Mouse (Mus musculus): Measurements from ENCODE around the gene Pde2a. TPM values are rescaled to one million over a fixed set of nuclear protein-coding genes. Genes with fewer than 3 reads are reported as not detected.

Pde2a gene
- polyA plus RNA-seq, 1 experiment from 2014 or later, result 8.9 TPM

DNA sequence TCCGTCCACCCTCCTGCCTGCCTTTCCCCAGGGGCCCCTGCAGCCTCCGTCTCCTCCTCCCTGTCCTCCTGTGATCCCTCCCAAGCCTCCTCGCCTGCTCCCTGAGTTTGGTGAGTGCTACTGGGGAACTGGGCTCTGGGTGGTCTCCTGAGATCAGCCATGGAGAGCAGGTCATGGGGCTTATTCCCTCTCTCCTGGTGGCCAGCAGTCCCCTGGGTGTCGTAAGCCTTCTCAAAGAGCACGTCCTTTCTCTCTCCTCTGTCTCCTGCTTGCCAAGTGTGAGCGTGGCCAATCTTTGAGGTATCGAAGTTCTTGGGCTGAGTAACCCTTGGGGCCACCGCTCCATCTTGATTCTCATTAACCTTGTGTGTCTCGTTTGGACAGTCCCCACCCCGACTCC is 36.6 kb upstream of the Pde2a start:
- no peak overlapping the region for H3K4me3 ChIP-seq (replicated peaks)
- no peak overlapping the region for H3K27ac ChIP-seq
- WGBS, result 67% methylated on average over 10 of the region's 10 CpGs
- H3K4me1 ChIP-seq (replicated peaks), result peaks cover 18% of the 10 kb centered on the region
- no peaks in the 10 kb centered on the region for H3K27me3 ChIP-seq
- no peak for ATAC-seq (ENCODE audit: insufficient number of reproducible peaks, insufficient read depth, low FRiP score, low TSS enrichment, low read depth)
- H3K36me3 ChIP-seq, result peaks cover 3% of the 10 kb centered on the region; the same call in 1 of the 2 replicates
- H3K4me2 ChIP-seq, result no peak overlapping the region
- no peak overlapping the region for H3K9ac ChIP-seq (replicated peaks)
- no peaks in the 10 kb centered on the region for H3K9me3 ChIP-seq

DNA sequence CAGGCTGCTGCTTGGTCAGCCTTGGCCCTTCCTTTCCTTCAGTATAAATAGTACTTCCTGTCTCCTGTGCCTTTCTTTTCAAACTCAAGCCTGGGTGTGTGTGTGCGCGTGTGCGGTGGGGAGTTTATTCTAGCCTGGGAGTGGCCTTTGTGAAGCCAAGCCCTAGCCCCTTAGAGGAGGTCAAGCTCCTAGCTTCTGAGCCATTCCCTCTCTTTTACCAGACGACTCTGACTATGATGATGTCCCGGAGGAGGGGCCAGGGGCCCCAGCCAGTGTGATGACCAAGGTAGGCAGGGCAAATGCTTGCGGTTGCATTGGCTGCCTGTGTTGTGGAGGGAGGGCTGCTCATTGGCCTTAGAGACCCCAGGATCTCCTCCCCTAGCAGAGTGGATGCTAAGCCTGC is 36.2 kb upstream of the Pde2a start:
- H3K4me1 ChIP-seq (replicated peaks), result peaks cover 18% of the 10 kb centered on the region
- no peaks in the 10 kb centered on the region for H3K9me3 ChIP-seq
- no peaks in the 10 kb centered on the region for H3K27me3 ChIP-seq
- H3K4me3 ChIP-seq (replicated peaks), result no peak overlapping the region
- H3K4me2 ChIP-seq, result no peak overlapping the region
- H3K9ac ChIP-seq (replicated peaks), result no peak overlapping the region
- peaks cover 3% of the 10 kb centered on the region; the same call in 1 of the 2 replicates for H3K36me3 ChIP-seq
- ATAC-seq (ENCODE audit: insufficient number of reproducible peaks, insufficient read depth, low FRiP score, low TSS enrichment, low read depth), result no peak
- H3K27ac ChIP-seq, result no peak overlapping the region
- WGBS, result 52% methylated on average over 6 of the region's 6 CpGs

DNA sequence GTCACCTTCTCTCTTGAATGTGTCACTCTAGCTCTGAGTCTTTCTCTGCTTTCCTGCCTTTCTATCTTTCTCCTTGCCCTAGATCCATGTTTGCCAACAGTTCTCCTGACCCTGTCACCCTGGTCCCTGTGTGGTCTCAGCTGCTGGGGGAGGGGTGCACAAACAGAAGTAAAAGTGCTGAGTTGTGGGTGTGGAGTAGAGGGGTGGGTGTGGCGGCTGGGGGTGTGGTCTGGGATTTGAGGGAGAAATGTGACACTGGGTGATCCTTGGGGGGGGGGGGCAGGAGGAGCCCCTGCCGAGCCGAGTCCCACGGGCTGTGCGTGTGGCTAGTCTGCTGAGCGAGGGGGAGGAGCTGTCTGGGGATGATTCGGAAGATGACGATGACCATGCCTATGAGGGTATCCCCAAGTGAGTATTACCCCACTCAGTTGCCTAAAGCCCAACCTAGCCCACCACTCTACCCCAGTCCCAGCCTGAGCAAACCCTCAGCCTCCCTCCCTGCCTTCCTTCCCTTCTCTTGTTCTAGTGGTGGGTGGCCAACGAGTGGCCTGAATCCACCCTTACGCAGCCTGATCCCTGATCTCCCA is 35.5 kb upstream of the Pde2a start:
- no peak for ATAC-seq (ENCODE audit: insufficient number of reproducible peaks, insufficient read depth, low FRiP score, low TSS enrichment, low read depth)
- Histone ChIP-seq H3K4me2 (no peak overlapping the region), H3K4me1 (replicated peaks) (peaks cover 18% of the 10 kb centered on the region), H3K9me3 (no peaks in the 10 kb centered on the region), H3K36me3 (peaks cover 3% of the 10 kb centered on the region; the same call in 1 of the 2 replicates), H3K9ac (replicated peaks) (no peak overlapping the region), H3K27me3 (no peaks in the 10 kb centered on the region), H3K4me3 (replicated peaks) (no peak overlapping the region), H3K27ac (no peak overlapping the region)
- WGBS, result 51% methylated on average over 9 of the region's 10 CpGs

DNA sequence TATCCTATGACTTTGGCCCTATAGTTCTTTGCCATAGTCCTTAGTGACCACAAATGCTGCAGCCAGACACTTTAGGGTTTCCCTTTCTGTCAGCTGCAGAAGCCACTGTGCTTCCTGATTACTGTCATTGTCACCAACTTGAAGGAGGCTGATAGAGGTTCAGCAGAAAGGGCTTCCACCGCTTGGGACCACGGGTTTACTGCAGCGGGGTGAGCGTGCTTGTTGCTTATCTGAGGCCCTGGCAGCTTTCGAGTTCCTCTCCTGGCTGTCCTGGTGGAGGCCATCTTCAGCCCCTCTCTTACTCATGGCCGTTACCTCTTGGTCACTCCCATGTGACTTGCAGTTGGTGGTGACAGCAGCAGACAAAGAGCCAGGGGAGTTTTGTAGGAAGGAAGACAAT is 32.2 kb upstream of the Pde2a start:
- no peak overlapping the region for H3K9ac ChIP-seq (replicated peaks)
- no peak for ATAC-seq (ENCODE audit: insufficient number of reproducible peaks, insufficient read depth, low FRiP score, low TSS enrichment, low read depth)
- 88% methylated on average over 6 of the region's 6 CpGs for WGBS
- H3K27me3 ChIP-seq, result no peaks in the 10 kb centered on the region
- H3K4me3 ChIP-seq (replicated peaks), result no peak overlapping the region
- peaks cover 46% of the 10 kb centered on the region for H3K4me1 ChIP-seq (replicated peaks)
- peaks cover 3% of the 10 kb centered on the region; the same call in 1 of the 2 replicates for H3K36me3 ChIP-seq
- H3K4me2 ChIP-seq, result no peak overlapping the region
- H3K9me3 ChIP-seq, result no peaks in the 10 kb centered on the region
- H3K27ac ChIP-seq, result no peak overlapping the region

DNA sequence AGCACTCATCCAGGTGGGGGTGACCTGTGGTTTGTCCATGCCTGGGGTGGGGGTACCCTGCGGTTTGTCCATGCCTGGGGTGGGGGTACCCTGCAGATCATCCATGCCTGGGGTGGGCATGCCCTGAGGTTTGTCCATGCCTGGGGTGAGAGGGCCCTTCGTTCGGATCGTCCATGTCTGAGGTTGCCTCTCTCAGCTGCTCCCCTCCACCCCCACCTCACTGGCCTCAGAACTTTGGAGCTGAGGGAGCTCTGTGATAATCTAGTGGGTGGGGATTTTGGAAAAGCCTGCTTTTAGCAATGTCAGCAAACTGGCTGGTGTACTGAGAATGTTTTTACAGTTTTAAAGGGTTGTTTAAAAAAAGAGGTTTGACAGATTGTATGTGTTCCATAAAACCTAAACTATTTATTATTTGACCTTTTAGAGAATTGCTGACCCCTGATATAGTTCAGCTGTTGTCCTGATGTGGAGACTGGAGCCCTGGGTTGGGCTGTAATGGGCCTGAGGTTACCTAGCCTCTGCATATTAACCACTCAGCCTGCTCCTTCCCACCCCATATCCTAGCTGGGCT is 29.5 kb upstream of the Pde2a start:
- WGBS, result 81% methylated on average over 4 of the region's 4 CpGs
- peaks cover 11% of the 10 kb centered on the region for H3K36me3 ChIP-seq
- H3K4me1 ChIP-seq (replicated peaks), result peaks cover 40% of the 10 kb centered on the region
- H3K9me3 ChIP-seq, result no peaks in the 10 kb centered on the region
- peak overlapping the region; percentile 86 for H3K27ac ChIP-seq
- no peak overlapping the region for H3K9ac ChIP-seq (replicated peaks)
- ATAC-seq (ENCODE audit: insufficient number of reproducible peaks, insufficient read depth, low FRiP score, low TSS enrichment, low read depth), result no peak
- no peak overlapping the region for H3K4me3 ChIP-seq (replicated peaks)
- no peak overlapping the region for H3K4me2 ChIP-seq
- no peaks in the 10 kb centered on the region for H3K27me3 ChIP-seq

DNA sequence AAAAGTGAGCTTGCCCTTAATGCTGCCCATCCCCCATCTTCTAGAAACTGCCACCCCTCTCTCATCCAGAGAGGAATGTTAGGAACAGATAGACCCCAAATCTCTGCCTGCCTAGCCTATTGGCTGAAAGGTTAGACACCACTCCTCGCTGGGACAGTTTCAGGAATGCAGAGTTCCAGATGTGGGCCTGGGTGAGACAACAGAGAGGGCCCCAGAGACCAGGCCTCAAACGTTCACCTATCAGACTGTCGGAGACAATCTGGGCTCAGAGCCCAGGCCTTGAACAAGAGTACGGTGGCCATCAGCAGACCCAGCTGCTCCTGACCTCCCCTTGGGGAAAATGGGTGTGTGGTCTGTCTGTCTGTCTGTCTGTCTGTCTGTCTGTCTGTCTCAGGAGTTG is 28.5 kb upstream of the Pde2a start:
- 41% methylated on average over 4 of the region's 4 CpGs for WGBS
- Histone ChIP-seq H3K27ac (peak overlapping the region; percentile 86), H3K9me3 (no peaks in the 10 kb centered on the region), H3K4me1 (replicated peaks) (peaks cover 40% of the 10 kb centered on the region), H3K9ac (replicated peaks) (no peak overlapping the region), H3K27me3 (no peaks in the 10 kb centered on the region), H3K4me3 (replicated peaks) (no peak overlapping the region), H3K4me2 (no peak overlapping the region), H3K36me3 (peaks cover 21% of the 10 kb centered on the region)
- ATAC-seq (ENCODE audit: insufficient number of reproducible peaks, insufficient read depth, low FRiP score, low TSS enrichment, low read depth), result no peak

DNA sequence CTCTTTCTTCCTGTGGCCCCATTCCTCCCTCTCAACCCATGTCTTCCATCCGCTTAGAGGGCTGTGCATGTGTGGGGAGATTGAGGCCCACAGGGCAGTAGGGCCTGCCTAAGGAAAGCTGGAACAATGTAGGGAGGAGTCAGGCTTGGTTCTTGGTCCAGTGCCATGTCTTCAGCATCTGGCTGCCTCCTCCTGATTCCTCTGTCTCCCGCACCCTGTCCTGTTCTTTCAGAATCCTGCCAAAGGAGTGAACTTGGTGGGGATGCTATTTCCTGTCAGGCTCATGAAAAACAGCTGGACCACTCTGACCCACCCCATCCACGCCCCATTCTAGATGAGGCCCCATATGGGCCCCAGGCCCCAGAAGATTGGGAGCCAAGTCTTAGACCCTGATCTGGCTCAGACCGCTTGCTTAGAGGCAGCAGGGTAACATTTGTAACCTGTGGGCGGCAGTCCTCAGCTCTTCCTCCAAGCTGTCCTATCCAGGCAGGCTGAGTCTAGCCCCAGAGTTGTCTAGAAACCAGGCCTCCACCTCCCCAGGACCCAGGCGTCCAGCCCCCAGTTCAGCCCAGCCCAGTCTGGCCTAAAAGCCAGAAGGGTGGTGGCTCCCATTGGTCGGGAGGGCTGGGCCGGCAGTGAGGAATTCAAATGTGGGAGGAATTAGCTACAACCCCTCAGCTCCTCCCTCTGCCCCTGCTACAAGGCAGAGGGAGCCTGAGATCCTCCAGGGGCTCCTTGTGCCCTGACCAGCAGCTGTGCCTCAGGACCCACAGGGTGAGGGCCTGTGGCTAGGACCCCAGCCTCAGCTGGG is 27.6 kb upstream of the Pde2a start:
- Histone ChIP-seq H3K4me2 (peak overlapping the region; percentile 42), H3K4me1 (replicated peaks) (peaks cover 40% of the 10 kb centered on the region), H3K9me3 (no peaks in the 10 kb centered on the region), H3K27ac (peak overlapping the region; percentile 86), H3K9ac (replicated peaks) (peak overlapping the region; percentile 12; the same call in 1 of the 2 replicates), H3K36me3 (peaks cover 27% of the 10 kb centered on the region), H3K27me3 (no peaks in the 10 kb centered on the region), H3K4me3 (replicated peaks) (no peak overlapping the region)
- ATAC-seq (ENCODE audit: insufficient number of reproducible peaks, insufficient read depth, low FRiP score, low TSS enrichment, low read depth), result peak; percentile 64; the same call in 1 of the 2 replicates
- 25% methylated on average over 8 of the region's 8 CpGs for WGBS

DNA sequence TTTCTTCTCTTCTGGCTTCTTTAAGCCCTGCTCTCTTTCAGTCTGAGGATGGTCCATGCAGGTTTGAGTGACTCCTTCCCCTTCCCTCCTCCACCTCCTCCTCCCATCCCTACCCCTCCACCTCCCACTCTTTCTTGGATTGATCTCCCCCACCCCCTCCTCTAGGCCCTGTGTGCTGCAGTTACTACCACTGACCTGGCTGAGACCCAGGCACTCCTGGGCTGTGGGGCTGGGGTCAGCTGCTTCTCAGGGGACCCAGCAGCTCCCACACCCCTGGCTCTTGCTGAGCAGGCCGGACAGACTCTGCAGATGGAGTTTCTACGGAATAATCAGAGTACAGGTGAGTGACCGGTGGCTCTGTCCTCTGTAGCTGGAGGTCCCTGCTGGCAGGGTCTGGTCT is 26.9 kb upstream of the Pde2a start:
- ATAC-seq (ENCODE audit: insufficient number of reproducible peaks, insufficient read depth, low FRiP score, low TSS enrichment, low read depth), result 0 out of 2 replicates have a peak, but pooled peaks have one; percentile 5
- Histone ChIP-seq H3K27me3 (no peaks in the 10 kb centered on the region), H3K4me3 (replicated peaks) (peak overlapping the region; percentile 15; the same call in 1 of the 2 replicates), H3K9ac (replicated peaks) (peak overlapping the region; percentile 12; the same call in 1 of the 2 replicates), H3K9me3 (no peaks in the 10 kb centered on the region), H3K4me2 (peak overlapping the region; percentile 42), H3K27ac (peak overlapping the region; percentile 86), H3K4me1 (replicated peaks) (peaks cover 40% of the 10 kb centered on the region), H3K36me3 (peaks cover 33% of the 10 kb centered on the region)
- WGBS, result 51% methylated on average over 3 of the region's 3 CpGs

DNA sequence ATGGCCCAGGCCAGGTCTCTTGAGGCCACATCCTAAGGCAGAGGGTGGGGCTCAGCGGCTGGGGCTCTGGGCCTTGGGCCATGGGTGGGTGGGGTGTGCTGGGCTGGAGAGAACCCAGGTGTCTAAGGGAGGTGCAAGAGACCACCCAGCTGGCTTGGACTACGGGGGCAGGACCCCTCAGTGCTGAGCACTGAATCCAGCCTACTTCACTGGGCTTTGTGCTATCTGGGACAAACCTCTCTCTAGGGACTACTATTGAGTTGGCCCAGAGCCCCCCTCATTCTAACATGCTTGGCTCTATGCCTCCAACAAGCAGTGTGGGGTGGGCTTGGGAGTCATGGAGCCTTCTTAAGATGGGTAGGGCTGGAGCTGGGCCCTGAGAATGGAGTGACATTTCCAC is 26.0 kb upstream of the Pde2a start:
- H3K9ac ChIP-seq (replicated peaks), result no peak overlapping the region
- no peaks in the 10 kb centered on the region for H3K9me3 ChIP-seq
- peaks cover 40% of the 10 kb centered on the region for H3K4me1 ChIP-seq (replicated peaks)
- no peak overlapping the region for H3K4me3 ChIP-seq (replicated peaks)
- no peaks in the 10 kb centered on the region for H3K27me3 ChIP-seq
- peaks cover 42% of the 10 kb centered on the region for H3K36me3 ChIP-seq
- H3K4me2 ChIP-seq, result peak overlapping the region; percentile 42
- no peak for ATAC-seq (ENCODE audit: insufficient number of reproducible peaks, insufficient read depth, low FRiP score, low TSS enrichment, low read depth)
- WGBS, result 89% methylated on average over 2 of the region's 2 CpGs
- no peak overlapping the region; the same call in 1 of the 2 replicates for H3K27ac ChIP-seq

DNA sequence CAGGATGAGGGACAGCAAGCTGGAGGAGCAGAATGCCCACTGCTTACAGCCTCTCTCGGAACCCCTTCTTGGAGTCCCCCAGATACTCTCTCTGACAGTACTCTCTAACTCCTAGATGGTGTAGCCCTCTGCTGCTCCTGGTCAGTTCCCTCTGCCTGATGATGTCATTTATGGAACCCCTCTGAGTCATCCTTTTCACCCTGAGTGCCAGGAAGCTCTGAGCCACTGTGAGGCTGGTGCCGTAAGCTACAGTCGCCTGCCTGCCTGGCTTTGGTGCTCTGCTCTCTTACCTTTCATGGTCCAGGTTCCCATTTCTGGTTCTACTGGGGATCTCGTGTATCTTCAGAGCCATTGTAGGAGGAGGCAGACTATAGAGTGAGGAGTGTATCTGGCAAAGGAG is 24.3 kb upstream of the Pde2a start:
- 82% methylated on average over 4 of the region's 4 CpGs for WGBS
- H3K4me1 ChIP-seq (replicated peaks), result peaks cover 33% of the 10 kb centered on the region
- no peak overlapping the region for H3K9ac ChIP-seq (replicated peaks)
- H3K4me3 ChIP-seq (replicated peaks), result no peak overlapping the region
- ATAC-seq (ENCODE audit: insufficient number of reproducible peaks, insufficient read depth, low FRiP score, low TSS enrichment, low read depth), result no peak
- H3K36me3 ChIP-seq, result peaks cover 57% of the 10 kb centered on the region
- H3K9me3 ChIP-seq, result no peaks in the 10 kb centered on the region
- H3K27me3 ChIP-seq, result no peaks in the 10 kb centered on the region
- no peak overlapping the region for H3K4me2 ChIP-seq
- H3K27ac ChIP-seq, result no peak overlapping the region

DNA sequence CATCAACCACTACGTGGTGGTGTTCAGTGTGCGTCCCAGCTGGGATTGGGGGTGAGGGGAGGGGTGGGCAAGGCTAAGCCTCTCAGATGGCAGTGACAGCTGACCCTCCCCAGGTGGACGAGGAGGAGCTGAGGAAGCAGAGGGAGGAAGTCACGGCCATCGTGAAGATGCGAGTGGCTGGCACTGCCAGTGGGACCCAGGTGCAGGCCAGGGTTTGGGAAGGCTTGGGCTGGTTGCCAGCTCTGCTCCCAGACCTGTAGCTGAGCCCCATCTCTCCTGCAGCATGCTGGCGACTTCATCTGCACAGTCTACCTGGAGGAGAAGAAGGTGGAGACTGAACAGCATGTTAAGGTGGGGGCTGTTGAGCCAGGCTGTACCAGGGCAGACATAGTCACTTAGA is 20.0 kb upstream of the Pde2a start:
- no peak overlapping the region for H3K4me3 ChIP-seq (replicated peaks)
- no peak overlapping the region for H3K4me2 ChIP-seq
- no peak overlapping the region for H3K9ac ChIP-seq (replicated peaks)
- H3K9me3 ChIP-seq, result no peaks in the 10 kb centered on the region
- no peak for ATAC-seq (ENCODE audit: insufficient number of reproducible peaks, insufficient read depth, low FRiP score, low TSS enrichment, low read depth)
- no peak overlapping the region for H3K27ac ChIP-seq
- no peaks in the 10 kb centered on the region for H3K4me1 ChIP-seq (replicated peaks)
- WGBS, result 90% methylated on average over 7 of the region's 7 CpGs
- H3K36me3 ChIP-seq, result peaks cover 78% of the 10 kb centered on the region
- no peaks in the 10 kb centered on the region for H3K27me3 ChIP-seq
